Comparison of ENCODE assay signal across 8 mouse cellular contexts in the genomic region with DNA sequence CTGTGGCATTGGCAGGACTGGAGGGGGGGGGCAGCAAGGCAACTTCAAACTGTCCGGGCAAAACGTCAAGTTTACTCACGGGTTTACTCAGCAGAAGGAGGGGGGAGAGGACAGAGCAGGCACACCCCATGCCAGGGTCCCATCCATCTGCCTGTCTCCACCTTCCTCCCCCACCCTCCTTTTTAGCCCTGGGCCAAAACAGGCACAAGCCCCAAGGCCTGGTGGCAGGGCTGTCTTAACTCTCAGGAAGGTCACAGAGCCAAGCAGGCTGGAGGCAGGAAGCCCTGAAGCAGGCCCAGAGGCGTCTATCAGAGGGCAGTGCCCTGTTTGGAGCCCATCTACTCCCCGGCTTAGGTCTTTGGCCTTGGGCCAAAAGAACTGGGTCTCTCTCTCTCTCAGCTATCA. TPM values are rescaled to one million over a fixed set of nuclear protein-coding genes. Genes with fewer than 3 reads are reported as not detected.
DNase-seq lines count a peak whose midpoint lies in the region; ATAC-seq and TF ChIP-seq lines count a peak whose summit lies in the region.

No protein-coding gene starts in this region.

- peak; percentile 98 for DNase-seq in heart, adult 11 months
- DNase-seq in heart, postnatal 25 days (ENCODE audit: low spot score), result no peak
- DNase-seq in 3T3-L1 (ENCODE audit: low read depth, low spot score), result peak; percentile 72
- peak; percentile 24 for DNase-seq in lung, embryonic 14.5 days
- no peak for DNase-seq in right cerebral cortex, adult 18-20 months

- H3K36me3 ChIP-seq in heart, embryonic 14.5 days (ENCODE audit: control insufficient read depth, insufficient read depth, low read length), result no peaks in the 10 kb centered on the region
- no peaks in the 10 kb centered on the region for H3K36me3 ChIP-seq in lung, embryonic 14.5 days (ENCODE audit: insufficient read depth)

- 17% methylated on average over 5 of the region's 5 CpGs for WGBS in bone marrow, adult 2 months
- 38% methylated on average over 5 of the region's 5 CpGs for WGBS in heart, embryonic 14.5 days
- 21% methylated on average over 5 of the region's 5 CpGs for WGBS in lung, embryonic 14.5 days

- H3K9ac ChIP-seq in heart, embryonic 14.5 days (ENCODE audit: low read length), result no peak overlapping the region
- H3K9ac ChIP-seq in lung, embryonic 14.5 days, result no peak overlapping the region; the same call in 1 of the 2 replicates

- TF ChIP-seq POLR2A in bone marrow, adult 2 months (IDR thresholded peaks at IDR 0.05; ENCODE audit: borderline replicate concordance, control insufficient read depth, low read depth, low read length), result no peak

- 0 out of 2 replicates have a peak overlapping the region, but pooled peaks have one; percentile 4 for H3K4me2 ChIP-seq in heart, embryonic 14.5 days (ENCODE audit: low read length)
- H3K4me2 ChIP-seq in lung, embryonic 14.5 days, result peak overlapping the region; percentile 100

- no peaks in the 10 kb centered on the region for H3K9me3 ChIP-seq in heart, embryonic 14.5 days (ENCODE audit: control insufficient read depth, low read length)
- H3K9me3 ChIP-seq in lung, embryonic 14.5 days (ENCODE audit: low read depth, low read length), result no peaks in the 10 kb centered on the region

- no peak for ATAC-seq in heart, embryonic 14.5 days (ENCODE audit: insufficient number of reproducible peaks, insufficient read depth, low FRiP score, low read depth)
- no peak for ATAC-seq in lung, embryonic 14.5 days (ENCODE audit: insufficient read depth)
- ATAC-seq in erythroblast, adult 5-6 weeks (replicated peaks; ENCODE audit: low FRiP score, poor library complexity, severe bottlenecking), result no peak

- intact Hi-C loops in heart, postnatal 25 days (cut with DNase I), result no loop called here

- H3K27me3 ChIP-seq in heart, embryonic 14.5 days (ENCODE audit: control insufficient read depth, insufficient read depth, low read length), result no peaks in the 10 kb centered on the region
- H3K27me3 ChIP-seq in lung, embryonic 14.5 days (ENCODE audit: insufficient read depth, low read length), result no peaks in the 10 kb centered on the region; the same call in 1 of the 2 replicates

- peak overlapping the region; percentile 60 for H3K27ac ChIP-seq in bone marrow, adult 2 months (ENCODE audit: control insufficient read depth, insufficient read depth, low read depth, low read length, poor library complexity)
- H3K27ac ChIP-seq in heart, embryonic 14.5 days (replicated peaks in 1 of 2; ENCODE audit: control insufficient read depth in 1 of 2, insufficient read depth in 1 of 2, low read depth in 2 of 2, low read length in 2 of 2), result peak overlapping the region; percentile 25 to 37; a peak in 2 of 4 replicates
- peak overlapping the region; percentile 13; the same call in 1 of the 2 replicates for H3K27ac ChIP-seq in lung, embryonic 14.5 days (ENCODE audit: low read depth)

- TF ChIP-seq CTCF in bone marrow, adult 2 months (IDR thresholded peaks at IDR 0.05; ENCODE audit: control insufficient read depth, insufficient read depth, low read length), result no peak
- TF ChIP-seq CTCF in lung, embryonic 14.5 days (IDR thresholded peaks at IDR 0.05; ENCODE audit: low read depth), result no peak

- H3K4me3 ChIP-seq in bone marrow, adult 2 months (replicated peaks; ENCODE audit: control insufficient read depth, low read depth, low read length), result peak overlapping the region; percentile 40
- H3K4me3 ChIP-seq in heart, embryonic 14.5 days (ENCODE audit: control insufficient read depth in 1 of 2, insufficient read depth in 1 of 2, low read depth in 1 of 2, low read length in 2 of 2), result no peak overlapping the region
- peak overlapping the region; percentile 56; the same call in 1 of the 2 replicates for H3K4me3 ChIP-seq in lung, embryonic 14.5 days (ENCODE audit: low read depth, low read length)

- no peaks in the 10 kb centered on the region; the same call in none of the 2 replicates for H3K4me1 ChIP-seq in bone marrow, adult 2 months (ENCODE audit: control insufficient read depth, insufficient read depth, low read length)
- peaks cover 11 to 21% of the 10 kb centered on the region in 2 experiments for H3K4me1 ChIP-seq in heart, embryonic 14.5 days (ENCODE audit: control insufficient read depth in 2 of 2, insufficient read depth in 2 of 2, low read length in 2 of 2)
- H3K4me1 ChIP-seq in lung, embryonic 14.5 days (ENCODE audit: insufficient read depth), result peaks cover 8% of the 10 kb centered on the region

RNA-seq across cellular contexts. Expression of gene Zbtb7b, which starts 4.5 kb away (rescaled TPM):
- total RNA-seq in heart, postnatal 25 days (2021), result 10 to 100 TPM; 20.6 to 25.1 TPM
- polyA plus RNA-seq in bone marrow, adult 2 months (2011; ENCODE audit: insufficient read depth, insufficient read length, low replicate concordance, missing spikeins), result 20.8 and 40.2 TPM in 2 replicates
- polyA plus RNA-seq in heart, embryonic 14.5 days (2014; fragmentation: Nextera tagmentation; extraction: Ambion mirVana), result 1.3 and 1.8 TPM in 2 replicates
- 1.6 and 1.7 TPM in 2 replicates for polyA plus RNA-seq in lung, embryonic 14.5 days (2014; fragmentation: Nextera tagmentation; extraction: Ambion mirVana)
- total RNA-seq in erythroblast, adult 5-6 weeks (2015; ENCODE audit: low replicate concordance), result 5.8 and 7.7 TPM in 2 replicates
- total RNA-seq in erythroblast, adult 5-6 weeks (2017; ENCODE audit: low replicate concordance), result 5.4 and 15.2 TPM in 2 replicates

RNA-seq across cellular contexts. Expression of gene Lenep, which starts 12.5 kb away (rescaled TPM):
- total RNA-seq in heart, postnatal 25 days (2021), result under 1 TPM; 0.23 to 0.59 TPM
- 0.92 TPM in 1 of 2 replicates, not detected in the other for polyA plus RNA-seq in bone marrow, adult 2 months (2011; ENCODE audit: insufficient read depth, insufficient read length, low replicate concordance, missing spikeins)
- polyA plus RNA-seq in heart, embryonic 14.5 days (2014; fragmentation: Nextera tagmentation; extraction: Ambion mirVana), result not detected in 2 replicates
- polyA plus RNA-seq in lung, embryonic 14.5 days (2014; fragmentation: Nextera tagmentation; extraction: Ambion mirVana), result 0.19 and 0.33 TPM in 2 replicates
- total RNA-seq in erythroblast, adult 5-6 weeks (2015; ENCODE audit: low replicate concordance), result 0.63 and 3.7 TPM in 2 replicates
- total RNA-seq in erythroblast, adult 5-6 weeks (2017; ENCODE audit: low replicate concordance), result 0.17 TPM in 1 of 2 replicates, not detected in the other

RNA-seq across cellular contexts. Expression of gene Flad1, which starts 21.6 kb away (rescaled TPM):
- total RNA-seq in heart, postnatal 25 days (2021), result 10 to 100 TPM; 57.5 to 60.8 TPM
- polyA plus RNA-seq in bone marrow, adult 2 months (2011; ENCODE audit: insufficient read depth, insufficient read length, low replicate concordance, missing spikeins), result 9.7 and 17.6 TPM in 2 replicates
- polyA plus RNA-seq in heart, embryonic 14.5 days (2014; fragmentation: Nextera tagmentation; extraction: Ambion mirVana), result 33.5 and 35.2 TPM in 2 replicates
- 18.1 and 18.2 TPM in 2 replicates for polyA plus RNA-seq in lung, embryonic 14.5 days (2014; fragmentation: Nextera tagmentation; extraction: Ambion mirVana)
- total RNA-seq in erythroblast, adult 5-6 weeks (2015; ENCODE audit: low replicate concordance), result 2.1 and 6.3 TPM in 2 replicates
- total RNA-seq in erythroblast, adult 5-6 weeks (2017; ENCODE audit: low replicate concordance), result 1.8 and 3.1 TPM in 2 replicates

RNA-seq across cellular contexts. Expression of gene Dcst1, which starts 25.1 kb away (rescaled TPM):
- not detected for total RNA-seq in heart, postnatal 25 days (2021)
- polyA plus RNA-seq in bone marrow, adult 2 months (2011; ENCODE audit: insufficient read depth, insufficient read length, low replicate concordance, missing spikeins), result 1.3 TPM in 1 of 2 replicates, not detected in the other
- 0.16 and 0.18 TPM in 2 replicates for polyA plus RNA-seq in heart, embryonic 14.5 days (2014; fragmentation: Nextera tagmentation; extraction: Ambion mirVana)
- 0.11 TPM in 1 of 2 replicates, not detected in the other for polyA plus RNA-seq in lung, embryonic 14.5 days (2014; fragmentation: Nextera tagmentation; extraction: Ambion mirVana)
- total RNA-seq in erythroblast, adult 5-6 weeks (2015; ENCODE audit: low replicate concordance), result not detected in 2 replicates
- total RNA-seq in erythroblast, adult 5-6 weeks (2017; ENCODE audit: low replicate concordance), result not detected in 2 replicates

RNA-seq across cellular contexts. Expression of gene Cks1b, which starts 28.1 kb away (rescaled TPM):
- total RNA-seq in heart, postnatal 25 days (2021), result 1 to 10 TPM; 4.1 to 4.7 TPM
- polyA plus RNA-seq in bone marrow, adult 2 months (2011; ENCODE audit: insufficient read depth, insufficient read length, low replicate concordance, missing spikeins), result 126 and 145 TPM in 2 replicates
- 354 and 368 TPM in 2 replicates for polyA plus RNA-seq in heart, embryonic 14.5 days (2014; fragmentation: Nextera tagmentation; extraction: Ambion mirVana)
- polyA plus RNA-seq in lung, embryonic 14.5 days (2014; fragmentation: Nextera tagmentation; extraction: Ambion mirVana), result 655 and 692 TPM in 2 replicates
- 67.9 and 79.9 TPM in 2 replicates for total RNA-seq in erythroblast, adult 5-6 weeks (2015; ENCODE audit: low replicate concordance)
- total RNA-seq in erythroblast, adult 5-6 weeks (2017; ENCODE audit: low replicate concordance), result 37.4 and 42.1 TPM in 2 replicates

Comparison
In these comparisons a context has a peak if more than half of its experiments do, and no peak if none do; other contexts are left out.
1. DNase-seq: peak in heart, adult 11 months (single experiment), 3T3-L1 (single experiment) and lung, embryonic 14.5 days (single experiment); none in heart, postnatal 25 days (single experiment) and right cerebral cortex, adult 18-20 months (single experiment).
2. H3K4me3 ChIP-seq: peak in bone marrow, adult 2 months (single experiment) and lung, embryonic 14.5 days (single experiment); none in heart, embryonic 14.5 days (0 of 2).
3. Peak in every context shown above with its lines, with median percentiles within 50 percentile points of each other: H3K27ac ChIP-seq.